Mouse (Mus musculus) gastrocnemius, adult 18-20 months (tissue): ENCODE measurements around the gene Rhbdl1. TPM values are rescaled to one million over a fixed set of nuclear protein-coding genes. Genes with fewer than 3 reads are reported as not detected.
A peak's percentile ranks its signal among the peaks of the same experiment; 100 is the strongest.
"Not testable (repeated sequence)": the region's sequence is repeated elsewhere in the genome, so short reads cannot be mapped to it uniquely, and the experiment has no call there.

Source experiments
- DNase-seq: peaks from one replicate; pipeline ENCODE4 v3.0.0; 2021; ENCODE audit warnings: low spot score
- total RNA-seq, 2 experiments: library from RNA; stranded (reverse); gene quantifications; 2 replicates each; pipeline ENCODE4 v1.2.3; 2021

Rhbdl1 gene
- total RNA-seq, 2 experiments from 2014 or later = 10.7 to 14.7 TPM

- DNase-seq = no peak
Observed at GRCm38 (mm10) chr17:25873405-25874147, 36.5 kb upstream of the Rhbdl1 start.

- no peak for DNase-seq
Observed at GRCm38 (mm10) chr17:25872676-25873075, 35.6 kb upstream of the Rhbdl1 start.

DNA sequence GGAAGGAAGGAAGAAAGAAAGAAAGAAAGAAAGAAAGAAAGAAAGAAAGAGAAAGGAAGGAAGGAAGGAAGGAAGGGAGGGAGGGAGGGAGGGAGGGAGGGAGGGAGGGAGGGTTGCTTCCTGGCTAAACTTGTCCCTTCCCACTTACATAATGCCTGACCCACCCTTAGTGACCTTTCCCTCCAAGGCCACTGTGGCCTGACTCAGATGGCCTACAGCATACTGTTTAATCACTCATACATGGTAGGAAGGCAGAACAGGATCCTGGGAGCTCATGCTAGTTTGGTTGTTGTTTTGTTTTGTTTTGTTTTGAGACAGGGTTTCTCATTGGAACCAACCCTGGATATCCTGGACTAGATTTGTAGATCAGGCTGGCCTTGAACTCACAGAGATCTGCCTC lies 34.5 kb upstream of the Rhbdl1 start:
- not testable (repeated sequence) for DNase-seq

DNA sequence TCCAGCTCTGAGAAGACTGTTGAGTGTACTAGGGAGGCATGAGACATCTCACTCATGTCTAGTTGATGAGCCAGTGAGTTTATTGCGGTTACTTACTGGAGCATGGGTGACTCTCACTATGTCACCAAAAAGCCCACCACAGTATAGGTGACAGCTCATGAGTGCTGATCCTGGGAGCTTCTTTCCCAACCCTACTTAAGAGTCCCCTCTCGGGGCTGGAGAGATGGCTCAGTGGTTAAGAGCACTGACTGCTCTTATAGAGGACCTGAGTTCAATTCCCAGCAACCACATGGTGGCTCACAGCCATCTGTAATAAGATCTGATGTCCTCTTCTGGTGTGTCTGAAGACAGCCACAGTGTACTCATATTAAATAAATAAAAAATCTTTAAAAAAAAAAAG lies 32.9 kb upstream of the Rhbdl1 start:
- DNase-seq = no peak

DNA sequence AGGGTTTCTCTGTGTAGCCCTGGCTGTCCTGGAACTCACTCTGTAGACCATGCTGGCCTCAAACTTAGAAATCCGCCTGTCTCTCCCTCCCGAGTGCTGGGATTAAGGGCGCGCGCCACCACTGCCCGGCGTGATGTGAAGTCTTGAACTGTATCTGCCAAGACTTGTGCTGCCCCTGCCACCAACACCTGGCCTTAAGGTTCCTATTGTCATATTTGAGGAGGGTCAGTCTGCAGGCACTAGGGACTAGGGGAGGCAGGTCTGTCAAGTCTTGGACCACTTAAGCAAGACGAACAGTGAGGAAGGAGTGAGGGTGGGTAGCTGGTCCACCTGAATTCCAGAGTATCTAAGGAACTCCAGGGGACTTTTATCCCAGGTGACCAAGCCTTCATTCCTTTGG lies 32.4 kb upstream of the Rhbdl1 start:
- DNase-seq = no peak

DNA sequence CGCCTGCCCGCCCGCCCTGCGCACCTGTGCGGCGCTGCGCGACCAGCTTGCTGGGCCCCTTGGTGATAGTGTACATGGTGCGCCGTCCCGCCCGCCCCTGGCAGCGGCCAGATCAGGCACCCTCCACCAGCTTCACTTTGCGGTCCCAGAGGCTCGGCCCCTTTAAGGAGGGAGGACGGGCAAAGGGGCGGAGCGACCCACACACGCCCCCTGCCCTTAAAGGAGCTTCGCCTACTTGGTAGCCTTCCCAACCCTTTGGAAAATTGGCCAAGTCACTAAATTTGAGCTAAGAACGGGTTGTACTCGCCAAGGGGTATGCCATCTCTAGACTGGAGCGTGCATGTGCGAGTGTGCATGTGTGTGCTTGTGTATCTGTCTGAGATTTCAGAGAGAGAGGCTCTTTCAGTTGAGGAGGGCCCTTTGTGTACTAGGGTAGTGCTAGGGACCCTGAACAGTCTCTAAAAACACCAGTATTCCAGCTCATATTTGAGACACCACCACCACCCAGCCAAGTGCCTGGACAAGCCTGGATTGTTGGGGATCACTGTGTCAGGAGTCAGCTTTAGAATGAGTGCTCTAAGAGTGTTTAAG lies 31.6 kb upstream of the Rhbdl1 start, which contains the start of gene Mcrip2:
Mcrip2 (minus strand) TSS at position 164 of the 591 bp plus-strand sequence.
- peak; percentile 93 for DNase-seq

- peak; percentile 70 for DNase-seq
Observed at GRCm38 (mm10) chr17:25867836-25868600, 30.9 kb upstream of the Rhbdl1 start.

- no peak for DNase-seq
Observed at GRCm38 (mm10) chr17:25867509-25867835, 30.4 kb upstream of the Rhbdl1 start.

GRCm38 (mm10) chr17:25866172-25866571 lies 29.1 kb upstream of the Rhbdl1 start:
- no peak for DNase-seq

DNA sequence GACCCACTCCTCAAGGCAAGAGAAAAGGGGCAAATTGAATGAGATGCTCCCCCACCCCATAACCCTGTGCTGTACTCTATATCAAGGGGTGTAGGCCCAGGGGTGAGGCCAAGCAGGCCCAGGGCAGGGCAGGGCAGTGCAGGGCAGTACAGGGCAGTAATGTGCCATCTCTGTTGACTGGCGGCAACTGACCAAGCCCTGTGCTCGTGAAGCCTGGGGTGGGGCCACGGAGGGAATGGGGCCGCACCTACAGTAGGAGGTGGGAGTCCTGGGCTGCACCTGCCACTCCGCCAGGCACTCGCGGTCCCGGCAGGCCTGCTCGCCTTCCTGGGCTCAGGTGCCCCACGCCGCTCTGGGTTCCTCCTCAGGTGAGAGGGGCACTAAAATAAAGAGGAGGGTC lies 28.2 kb upstream of the Rhbdl1 start:
- no peak for DNase-seq

DNA sequence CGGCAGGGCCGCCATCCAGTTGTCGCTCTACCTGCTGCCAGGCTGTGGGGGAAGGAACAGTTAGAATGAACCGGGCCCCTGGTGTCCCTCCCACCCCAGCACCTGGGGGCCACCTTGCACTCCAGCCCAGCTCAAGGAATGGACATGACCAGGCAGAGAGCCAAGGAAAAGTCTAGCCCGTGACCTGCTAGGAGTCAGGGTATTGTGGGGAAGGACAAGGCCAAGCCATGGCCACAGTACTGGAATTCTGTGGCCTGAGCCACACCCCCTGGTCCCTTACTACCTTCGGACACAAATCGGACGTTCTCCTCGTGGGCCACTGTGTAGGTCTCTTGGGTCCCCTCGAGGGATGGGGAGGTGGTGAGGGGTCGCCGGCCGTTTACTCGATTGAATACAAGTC lies 27.2 kb upstream of the Rhbdl1 start:
- DNase-seq = no peak

DNA sequence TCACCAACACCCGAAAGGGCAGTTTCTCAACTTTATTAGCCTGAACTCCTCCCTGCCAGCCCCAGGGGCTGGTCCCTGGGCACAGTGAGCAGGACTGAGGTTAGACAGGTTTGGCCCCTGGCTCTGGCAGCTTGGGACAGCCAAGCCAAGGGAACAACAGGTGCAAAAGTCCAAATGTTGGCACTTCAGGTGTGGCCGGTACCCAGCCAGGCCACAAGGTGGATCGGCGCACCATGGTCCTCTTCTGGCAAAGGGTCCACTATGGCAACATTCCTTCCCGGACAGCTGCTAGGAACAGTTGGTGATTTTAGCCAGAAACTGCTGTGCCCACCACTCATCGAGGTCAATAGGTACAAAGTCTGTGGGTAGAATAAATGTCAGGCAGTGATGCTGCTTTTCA lies 26.6 kb upstream of the Rhbdl1 start:
- DNase-seq = no peak

DNA sequence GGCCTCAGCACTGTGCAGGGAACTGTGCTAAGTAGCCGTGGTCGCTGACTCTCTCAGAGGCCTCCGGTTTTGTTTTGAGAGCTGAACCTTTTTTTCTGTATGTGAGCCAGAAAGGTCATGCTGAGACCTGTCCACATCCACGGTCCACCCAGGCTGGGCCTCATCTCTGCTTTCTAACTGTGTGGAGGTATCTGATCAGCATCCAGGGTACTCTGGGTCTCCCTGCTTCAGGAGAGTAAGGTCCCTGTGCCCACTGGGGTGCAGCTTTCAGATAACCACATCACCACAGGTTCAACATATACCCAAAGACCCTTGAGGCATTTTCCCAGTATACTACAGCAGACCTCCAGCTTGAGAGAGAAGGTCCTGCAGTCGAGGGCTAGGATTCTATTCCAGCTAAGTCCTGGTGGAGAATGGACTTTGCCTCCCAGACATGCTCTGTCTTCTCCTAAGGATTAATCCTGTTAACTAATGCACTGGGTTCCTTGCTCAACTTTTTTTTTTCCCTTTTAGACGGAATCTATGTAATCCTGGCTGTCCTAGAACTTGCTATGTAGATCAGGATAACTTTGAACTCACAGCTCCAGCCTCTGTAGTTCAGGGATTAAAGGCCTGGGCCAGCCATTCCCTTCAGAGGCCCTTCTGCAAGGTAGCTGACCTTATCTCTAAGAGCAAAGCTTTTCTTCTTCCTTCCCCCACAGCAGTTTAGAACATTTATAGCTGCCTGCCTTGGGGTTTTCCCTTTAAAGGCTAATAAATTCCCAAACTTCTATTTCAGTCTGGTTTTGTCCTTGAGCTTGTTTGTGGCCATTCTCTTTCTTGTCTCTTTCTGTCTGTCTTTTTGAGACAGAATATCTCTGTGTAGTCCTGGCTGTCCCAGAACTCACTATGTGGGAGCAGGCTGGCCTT lies 24.9 kb upstream of the Rhbdl1 start:
- DNase-seq = no peak

DNA sequence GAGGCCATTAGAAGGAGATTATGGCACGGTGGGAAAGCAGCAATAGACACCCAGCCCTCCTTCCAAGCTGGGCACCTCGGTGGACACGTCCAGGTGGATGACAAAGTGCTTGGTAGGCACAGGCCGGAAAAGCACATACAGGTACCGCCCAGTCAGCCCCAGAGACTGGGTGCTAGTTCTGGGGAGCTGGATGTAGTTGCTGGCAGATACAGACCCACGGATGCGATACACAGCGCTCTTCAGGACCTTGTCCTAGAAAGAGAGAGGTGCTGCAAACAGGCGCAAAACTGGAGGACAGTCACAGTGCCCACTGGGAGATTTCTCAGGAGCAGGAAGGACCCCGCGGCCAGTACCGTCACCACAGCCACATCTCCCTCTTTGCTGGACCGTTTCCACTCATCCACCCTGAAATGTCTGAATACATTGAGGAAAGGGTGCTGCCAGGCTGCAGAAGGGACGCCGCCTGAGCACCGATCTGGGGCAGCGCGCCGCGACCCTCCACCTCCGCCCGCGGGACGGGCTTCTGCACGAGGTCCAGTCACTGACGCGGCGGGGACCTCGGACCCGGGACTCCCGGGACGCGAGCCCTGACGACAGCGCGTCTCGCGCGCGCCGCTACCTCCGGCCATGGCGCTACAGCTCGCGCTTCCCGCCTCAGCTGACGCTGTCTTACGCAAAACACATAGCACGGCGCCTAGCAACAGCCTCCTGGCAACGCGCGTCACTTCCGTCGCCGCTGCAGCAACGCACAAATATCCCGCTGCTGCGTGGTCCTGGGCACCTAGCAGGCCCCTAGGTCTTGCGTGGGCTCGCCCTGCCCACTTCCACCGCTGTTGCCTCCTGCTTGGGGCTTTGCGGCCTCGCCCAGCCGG lies 24.0 kb upstream of the Rhbdl1 start, which contains the start of gene Wdr90:
Wdr90 (minus strand) TSS at position 670 of the 872 bp plus-strand sequence.
- peak; percentile 88 for DNase-seq

- DNase-seq = no peak
Observed at GRCm38 (mm10) chr17:25860229-25860628, 23.1 kb upstream of the Rhbdl1 start.

DNA sequence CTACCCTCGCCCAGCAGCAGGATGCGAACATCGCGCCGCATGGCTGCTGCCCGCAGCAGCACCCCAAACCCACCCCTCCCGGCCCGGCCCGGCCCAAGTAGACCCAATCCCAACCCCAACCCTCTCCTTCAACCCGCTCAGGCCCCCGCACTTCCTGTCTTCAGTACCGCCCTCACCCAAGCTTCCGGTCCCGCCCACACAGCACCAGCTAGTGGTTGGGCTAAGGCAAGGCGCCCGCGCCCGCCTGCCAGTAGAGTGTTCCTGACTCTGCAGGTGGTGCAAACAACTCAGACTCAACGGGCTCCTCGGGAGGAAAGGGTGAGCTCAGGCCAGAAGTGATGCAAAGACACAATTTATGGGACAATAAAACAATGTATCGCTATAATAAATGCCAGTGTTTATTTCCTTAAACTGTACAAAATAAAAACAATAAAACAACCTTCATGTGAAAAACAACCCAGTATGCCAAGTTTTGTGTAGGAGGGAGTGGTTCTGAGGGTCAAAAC lies 7.4 kb upstream of the Rhbdl1 start, which contains the start of gene Rhot2:
Rhot2 (minus strand) TSS at position 456 of the 506 bp plus-strand sequence.
- peak; percentile 97 for DNase-seq

- DNase-seq = no peak
Observed at GRCm38 (mm10) chr17:25843636-25844395, 6.7 kb upstream of the Rhbdl1 start.

- DNase-seq = no peak
Observed at GRCm38 (mm10) chr17:25843122-25843521, 6.0 kb upstream of the Rhbdl1 start.

- no peak for DNase-seq
Observed at GRCm38 (mm10) chr17:25842509-25842908, 5.4 kb upstream of the Rhbdl1 start.
